Mouse (Mus musculus): ENCODE results near the gene Rbpms2. TPM values are rescaled to one million over a fixed set of nuclear protein-coding genes. Genes with fewer than 3 reads are reported as not detected.
A peak's percentile ranks its signal among the peaks of the same experiment; 100 is the strongest.

Gene Rbpms2
- polyA plus RNA-seq, 1 experiment: 68.4 TPM

- no peak for TF ChIP-seq POLR2A (IDR thresholded peaks at IDR 0.05; ENCODE audit: borderline replicate concordance, control insufficient read depth, low read depth, low read length)
- TF ChIP-seq CTCF (IDR thresholded peaks at IDR 0.05; ENCODE audit: control insufficient read depth, insufficient read depth, low read length): peak; percentile 43
- H3K4me1 ChIP-seq (ENCODE audit: control insufficient read depth, insufficient read depth, low read length): no peaks in the 10 kb centered on the region; the same call in 1 of the 2 replicates
- H3K27ac ChIP-seq (ENCODE audit: control insufficient read depth, insufficient read depth, low read depth, low read length, poor library complexity): no peak overlapping the region
- no peak overlapping the region for H3K4me3 ChIP-seq (replicated peaks; ENCODE audit: control insufficient read depth, low read depth, low read length)
- 16% methylated on average over 9 of the region's 9 CpGs for WGBS
Measured at GRCm38 (mm10) chr9:65605471-65606136, 23.8 kb upstream of the Rbpms2 start.

DNA sequence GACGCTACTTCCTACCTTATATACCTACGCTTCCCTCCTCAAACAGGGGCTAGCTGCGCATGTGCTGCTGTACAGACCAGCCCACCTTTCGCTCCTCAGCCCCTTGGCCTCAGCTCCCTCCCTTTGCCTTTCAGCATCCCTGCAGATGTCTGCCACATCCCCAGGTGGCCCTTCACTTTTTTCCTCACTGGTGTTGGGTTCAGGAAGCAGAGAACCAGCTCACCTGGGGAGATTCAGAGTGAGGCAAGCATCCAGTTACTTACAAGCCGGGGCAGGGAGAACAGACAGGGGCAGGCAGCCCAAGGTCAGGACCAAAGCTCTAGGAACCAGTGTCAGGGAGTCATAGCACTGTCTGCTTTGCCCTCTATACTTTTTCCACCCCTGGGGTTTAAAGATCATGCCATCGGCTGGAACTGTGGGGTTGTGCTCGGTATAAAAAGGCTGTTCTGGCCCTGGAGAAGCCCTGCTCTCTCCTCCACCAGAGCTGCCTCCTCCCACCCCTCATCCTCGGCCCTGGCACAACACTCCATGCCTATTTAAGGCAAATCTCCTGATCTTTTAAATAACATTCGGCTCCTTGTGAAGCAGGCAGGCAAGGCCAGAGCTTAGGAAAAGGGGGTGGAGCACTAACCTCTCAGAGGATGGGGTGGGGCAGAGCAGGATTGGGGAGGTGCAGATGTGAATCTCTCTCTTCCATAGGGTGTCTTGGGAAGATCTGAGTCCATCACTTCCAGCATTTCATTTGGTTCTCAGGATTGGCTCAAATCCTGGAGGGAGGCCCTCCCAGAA, 22.9 kb upstream of the Rbpms2 start:
- no peak overlapping the region for H3K4me3 ChIP-seq (replicated peaks; ENCODE audit: control insufficient read depth, low read depth, low read length)
- H3K27ac ChIP-seq (ENCODE audit: control insufficient read depth, insufficient read depth, low read depth, low read length, poor library complexity): no peak overlapping the region
- WGBS: 80% methylated on average over 9 of the region's 9 CpGs
- H3K4me1 ChIP-seq (ENCODE audit: control insufficient read depth, insufficient read depth, low read length): no peaks in the 10 kb centered on the region; the same call in 1 of the 2 replicates
- TF ChIP-seq CTCF (IDR thresholded peaks at IDR 0.05; ENCODE audit: control insufficient read depth, insufficient read depth, low read length): no peak
- no peak for TF ChIP-seq POLR2A (IDR thresholded peaks at IDR 0.05; ENCODE audit: borderline replicate concordance, control insufficient read depth, low read depth, low read length)

- 78% methylated on average over 2 of the region's 2 CpGs for WGBS
- Histone ChIP-seq H3K27ac (ENCODE audit: control insufficient read depth, insufficient read depth, low read depth, low read length, poor library complexity) (no peak overlapping the region), H3K4me1 (ENCODE audit: control insufficient read depth, insufficient read depth, low read length) (no peaks in the 10 kb centered on the region; the same call in 1 of the 2 replicates), H3K4me3 (replicated peaks; ENCODE audit: control insufficient read depth, low read depth, low read length) (no peak overlapping the region)
- TF ChIP-seq CTCF (IDR thresholded peaks at IDR 0.05; ENCODE audit: control insufficient read depth, insufficient read depth, low read length) (no peak), POLR2A (IDR thresholded peaks at IDR 0.05; ENCODE audit: borderline replicate concordance, control insufficient read depth, low read depth, low read length) (no peak)
Measured at GRCm38 (mm10) chr9:65607120-65607519, 22.3 kb upstream of the Rbpms2 start.

DNA sequence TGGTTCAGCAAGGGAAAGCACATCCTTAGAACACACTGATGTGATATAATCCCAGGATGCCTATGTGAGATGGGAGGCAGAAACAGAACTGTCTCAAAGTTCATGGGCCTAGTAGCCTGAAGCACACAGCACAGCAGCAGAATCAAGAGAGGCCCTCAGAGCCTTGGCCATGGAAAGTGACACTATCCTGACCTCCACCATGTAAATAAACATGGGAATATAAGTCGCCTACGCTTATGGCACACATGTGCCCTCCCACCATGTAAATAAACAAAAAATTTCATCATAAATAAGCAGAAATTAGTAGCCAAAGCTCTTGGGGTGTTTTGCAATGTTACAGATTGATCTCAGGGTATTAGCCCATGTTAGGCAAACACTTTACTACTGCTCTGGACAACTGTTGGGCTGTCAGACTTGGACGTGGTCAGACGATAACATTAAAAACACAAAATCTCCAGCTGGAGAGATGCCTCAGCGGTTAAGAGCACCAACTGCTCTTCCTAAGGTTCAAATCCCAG, 17.4 kb upstream of the Rbpms2 start:
- no peak overlapping the region for H3K4me3 ChIP-seq (replicated peaks; ENCODE audit: control insufficient read depth, low read depth, low read length)
- H3K4me1 ChIP-seq (ENCODE audit: control insufficient read depth, insufficient read depth, low read length): no peaks in the 10 kb centered on the region
- WGBS: 81% methylated on average over 5 of the region's 5 CpGs
- TF ChIP-seq CTCF (IDR thresholded peaks at IDR 0.05; ENCODE audit: control insufficient read depth, insufficient read depth, low read length): no peak
- TF ChIP-seq POLR2A (IDR thresholded peaks at IDR 0.05; ENCODE audit: borderline replicate concordance, control insufficient read depth, low read depth, low read length): no peak
- H3K27ac ChIP-seq (ENCODE audit: control insufficient read depth, insufficient read depth, low read depth, low read length, poor library complexity): no peak overlapping the region

DNA sequence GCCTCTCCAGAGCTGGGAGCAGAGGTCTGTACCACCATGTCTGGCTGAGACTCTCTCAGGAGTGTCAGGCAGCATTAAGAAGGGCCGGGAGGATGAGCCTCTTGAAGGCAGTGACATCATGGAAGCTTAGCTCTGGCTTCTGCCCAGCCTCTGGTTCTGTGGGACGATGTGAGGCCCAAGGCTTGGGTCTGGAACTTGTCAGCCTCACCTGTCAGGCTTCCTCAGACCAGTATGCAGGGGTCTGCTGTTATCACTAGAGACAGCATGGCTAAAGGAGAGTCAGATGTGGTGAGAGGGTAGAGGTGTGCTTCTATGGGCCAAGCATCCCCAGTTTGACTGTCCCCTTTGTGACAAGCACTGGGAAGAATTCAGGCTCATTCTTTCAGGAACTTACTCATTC, 16.4 kb upstream of the Rbpms2 start:
- 76% methylated on average over 2 of the region's 2 CpGs for WGBS
- Histone ChIP-seq H3K27ac (ENCODE audit: control insufficient read depth, insufficient read depth, low read depth, low read length, poor library complexity) (no peak overlapping the region), H3K4me3 (replicated peaks; ENCODE audit: control insufficient read depth, low read depth, low read length) (no peak overlapping the region), H3K4me1 (ENCODE audit: control insufficient read depth, insufficient read depth, low read length) (no peaks in the 10 kb centered on the region)
- TF ChIP-seq CTCF (IDR thresholded peaks at IDR 0.05; ENCODE audit: control insufficient read depth, insufficient read depth, low read length) (no peak), POLR2A (IDR thresholded peaks at IDR 0.05; ENCODE audit: borderline replicate concordance, control insufficient read depth, low read depth, low read length) (no peak)

GRCm38 (mm10) chr9:65619311-65619710, 10.1 kb upstream of the Rbpms2 start:
- TF ChIP-seq CTCF (IDR thresholded peaks at IDR 0.05; ENCODE audit: control insufficient read depth, insufficient read depth, low read length) (no peak), POLR2A (IDR thresholded peaks at IDR 0.05; ENCODE audit: borderline replicate concordance, control insufficient read depth, low read depth, low read length) (no peak)
- Histone ChIP-seq H3K4me3 (replicated peaks; ENCODE audit: control insufficient read depth, low read depth, low read length) (no peak overlapping the region), H3K4me1 (ENCODE audit: control insufficient read depth, insufficient read depth, low read length) (no peaks in the 10 kb centered on the region), H3K27ac (ENCODE audit: control insufficient read depth, insufficient read depth, low read depth, low read length, poor library complexity) (no peak overlapping the region)
- WGBS: 66% methylated on average over 3 of the region's 3 CpGs

DNA sequence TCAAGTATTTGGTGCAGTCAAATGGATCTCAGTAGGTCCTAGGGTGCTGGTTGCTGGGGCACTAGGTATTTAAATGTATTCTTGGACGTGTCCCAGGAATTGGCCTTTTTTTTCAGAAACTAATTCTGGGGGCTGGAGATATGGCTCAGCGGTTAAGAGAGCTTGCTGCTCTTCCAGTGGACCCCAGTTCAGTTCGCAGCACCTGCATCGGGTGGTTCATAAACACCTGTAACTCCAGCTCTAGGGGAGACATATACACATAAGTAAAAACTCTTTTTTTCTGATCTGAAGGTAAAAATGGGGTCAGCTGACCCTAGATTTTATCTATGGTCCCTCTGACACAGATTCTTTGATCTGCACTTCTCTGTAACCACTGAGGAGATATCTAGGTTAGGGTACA, 8.3 kb upstream of the Rbpms2 start:
- TF ChIP-seq POLR2A (IDR thresholded peaks at IDR 0.05; ENCODE audit: borderline replicate concordance, control insufficient read depth, low read depth, low read length) (no peak), CTCF (IDR thresholded peaks at IDR 0.05; ENCODE audit: control insufficient read depth, insufficient read depth, low read length) (no peak)
- 81% methylated on average over 4 of the region's 4 CpGs for WGBS
- no peak overlapping the region for H3K27ac ChIP-seq (ENCODE audit: control insufficient read depth, insufficient read depth, low read depth, low read length, poor library complexity)
- no peak overlapping the region for H3K4me3 ChIP-seq (replicated peaks; ENCODE audit: control insufficient read depth, low read depth, low read length)
- H3K4me1 ChIP-seq (ENCODE audit: control insufficient read depth, insufficient read depth, low read length): no peaks in the 10 kb centered on the region

- Histone ChIP-seq H3K4me3 (replicated peaks; ENCODE audit: control insufficient read depth, low read depth, low read length) (no peak overlapping the region), H3K27ac (ENCODE audit: control insufficient read depth, insufficient read depth, low read depth, low read length, poor library complexity) (no peak overlapping the region), H3K4me1 (ENCODE audit: control insufficient read depth, insufficient read depth, low read length) (no peaks in the 10 kb centered on the region)
- TF ChIP-seq POLR2A (IDR thresholded peaks at IDR 0.05; ENCODE audit: borderline replicate concordance, control insufficient read depth, low read depth, low read length) (no peak), CTCF (IDR thresholded peaks at IDR 0.05; ENCODE audit: control insufficient read depth, insufficient read depth, low read length) (no peak)
- WGBS: 68% methylated on average over 2 of the region's 2 CpGs
Measured at GRCm38 (mm10) chr9:65621666-65622065, 7.8 kb upstream of the Rbpms2 start.

Measured in bone marrow, adult 2 months (tissue).